Mouse (Mus musculus) myocyte (in vitro differentiated cells): ENCODE measurements at regions not wholly inside any gene's neighbourhood (a gene's known extent, or its start where the extent isn't known, plus 50 kb on each side); places are given as distances from the start of the nearest gene placed in this dataset.
"Not testable (repeated sequence)": the region's sequence is repeated elsewhere in the genome, so short reads cannot be mapped to it uniquely, and the experiment has no call there.

ENCODE experiments used
- E2F4 ChIP-seq: IDR thresholded peaks from one replicate; pipeline ENCODE4 v1.6.1; 2011; ENCODE audit warnings: mild to moderate bottlenecking, control low read depth, moderate library complexity; ENCODE audit not compliant: insufficient read depth
- MAX ChIP-seq: IDR thresholded peaks from one replicate; pipeline ENCODE4 v1.6.1; 2011; ENCODE audit warnings: low read depth, mild to moderate bottlenecking, control low read depth
- POLR2A ChIP-seq: IDR thresholded peaks from one replicate; pipeline ENCODE4 v1.6.1; 2011; ENCODE audit warnings: low read depth, mild to moderate bottlenecking, control low read depth, moderate library complexity; ENCODE audit not compliant: insufficient read length
- TCF3 ChIP-seq: IDR thresholded peaks from one replicate; pipeline ENCODE4 v1.6.1; 2011; ENCODE audit warnings: low read depth, control low read depth; ENCODE audit not compliant: insufficient read length

- not testable (repeated sequence) for TF ChIP-seq POLR2A, MAX, E2F4, TCF3
Measured at GRCm38 (mm10) chr7:83412745-83413144, 172.0 kb upstream of the Tmc3 start.
